Mouse (Mus musculus): Measurements from ENCODE around the gene Klf9.

- no peak for TF ChIP-seq CTCF (IDR thresholded peaks at IDR 0.05; ENCODE audit: insufficient read depth, low read depth, low read length)
- TF ChIP-seq POLR2A (IDR thresholded peaks at IDR 0.05; ENCODE audit: insufficient read depth, low read depth, low read length), result no peak
Measured at GRCm38 (mm10) chr19:23143074-23143445, 2.0 kb downstream of the Klf9 start.
